Mouse (Mus musculus) heart, embryonic 10.5 days (tissue): ENCODE results near the gene Ms4a18. TPM values are rescaled to one million over a fixed set of nuclear protein-coding genes. Genes with fewer than 3 reads are reported as not detected.

Experiments
- DNase-seq: peaks from one replicate; pipeline ENCODE4 v3.0.0-alpha.2; 2017; ENCODE audit warnings: low spot score
- H3K27ac ChIP-seq: fragments of 300-500 bp; sonication (generic); 2 replicates; pipeline ENCODE4 v1.5.1; 2016; ENCODE audit warnings: mild to moderate bottlenecking
- H3K27me3 ChIP-seq: fragments of 300-500 bp; sonication (generic); 2 replicates; pipeline ENCODE4 v1.6.1; 2016; ENCODE audit warnings: mild to moderate bottlenecking; ENCODE audit not compliant: poor library complexity, insufficient read depth, severe bottlenecking
- H3K36me3 ChIP-seq: fragments of 300-500 bp; sonication (generic); 2 replicates; pipeline ENCODE4 v1.6.1; 2016; ENCODE audit warnings: mild to moderate bottlenecking, moderate library complexity
- H3K4me1 ChIP-seq: fragments of 300-500 bp; sonication (generic); 2 replicates; pipeline ENCODE4 v1.6.1; 2016; ENCODE audit warnings: mild to moderate bottlenecking
- H3K4me3 ChIP-seq: fragments of 300-500 bp; sonication (generic); 2 replicates; pipeline ENCODE4 v1.5.1; 2016; ENCODE audit warnings: mild to moderate bottlenecking, moderate library complexity
- H3K9me3 ChIP-seq: fragments of 300-500 bp; sonication (generic); 2 replicates; pipeline ENCODE4 v1.6.1; 2016; ENCODE audit warnings: mild to moderate bottlenecking, moderate library complexity
- WGBS: fragments of 180-500 bp; shearing (Covaris S2); methylation state at CpG from one replicate; pipeline ENCODE4 v1.1.7; 2016; 5-methylcytosine and 5-hydroxymethylcytosine counted together
- polyA plus RNA-seq: library from polyadenylated mRNA; unstranded; fragments of >200 nt; fragmentation: Nextera tagmentation; extraction: Ambion mirVana; gene quantifications from 2 replicates; pipeline ENCODE4 v1.2.1, GENCODE M21; 2016

Gene Ms4a18
- polyA plus RNA-seq, 1 experiment from 2014 or later: not detected

DNA sequence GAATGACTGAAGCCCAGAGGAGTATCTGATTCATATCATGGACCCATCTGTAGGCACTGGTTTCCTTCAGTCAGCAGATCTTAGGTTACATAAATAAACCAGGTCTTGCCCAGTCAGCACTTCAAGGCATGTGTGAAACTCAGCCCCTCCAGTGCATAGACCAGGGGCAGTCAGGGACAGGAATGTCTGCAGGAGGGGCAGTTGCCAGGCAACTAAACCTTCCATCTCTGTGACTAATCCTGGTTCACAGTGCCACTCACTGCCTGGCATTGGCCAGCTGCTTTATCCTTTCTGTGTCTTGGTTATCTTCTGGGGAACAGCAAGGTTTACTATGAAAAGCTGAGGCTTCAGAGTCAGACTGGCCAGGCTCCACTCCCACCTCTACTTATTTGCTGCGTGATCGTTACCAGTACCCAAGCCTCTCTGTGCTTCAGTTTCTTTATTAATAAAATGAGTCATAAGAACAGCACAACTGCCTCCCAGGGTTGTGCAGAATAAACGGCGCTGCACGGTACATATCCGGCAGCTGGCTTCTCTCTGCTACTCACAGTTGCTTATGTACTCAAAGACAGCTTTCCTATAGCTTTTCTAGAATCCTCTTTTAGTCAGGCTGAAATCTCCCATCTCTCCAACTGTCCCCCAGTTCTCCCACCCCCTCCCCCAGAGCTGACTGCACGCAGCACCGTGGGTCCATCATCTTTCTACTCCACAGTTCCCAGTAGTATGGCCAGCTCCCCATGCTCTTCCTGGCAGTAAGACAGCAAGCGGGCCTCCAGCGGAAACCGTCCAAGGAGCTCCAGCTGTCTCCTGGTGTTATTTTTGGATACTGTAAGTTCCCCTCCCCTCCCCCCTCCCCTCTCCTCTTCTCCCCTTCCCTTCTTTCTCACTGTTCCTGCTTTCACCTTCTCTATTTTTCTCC is 65.6 kb downstream of the Ms4a18 start:
- peaks cover 42% of the 10 kb centered on the region for H3K4me1 ChIP-seq
- 39% methylated on average over 11 of the region's 11 CpGs for WGBS
- H3K27ac ChIP-seq: peak overlapping the region; percentile 72

DNA sequence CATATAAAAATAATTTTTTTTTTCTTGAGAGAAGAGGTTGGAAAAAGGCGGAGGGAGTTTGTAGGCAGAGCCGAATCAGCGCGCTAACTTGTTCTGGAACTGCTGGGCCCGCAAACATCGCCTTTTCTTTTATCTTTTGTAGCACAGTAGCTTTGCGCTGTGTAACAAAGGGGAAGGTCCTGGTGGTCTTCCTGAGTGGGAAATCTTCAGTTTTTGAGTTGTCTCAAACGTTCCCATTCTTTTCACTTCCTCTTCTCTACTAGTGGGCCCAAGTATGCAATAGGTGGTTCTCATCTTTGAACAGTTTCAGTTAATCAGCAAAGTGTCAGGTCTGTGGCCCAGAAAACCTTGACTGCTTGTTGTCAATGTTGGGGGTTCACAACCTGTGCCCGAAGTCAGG is 68.3 kb downstream of the Ms4a18 start:
- 32% methylated on average over 9 of the region's 9 CpGs for WGBS
- H3K27me3 ChIP-seq: no peaks in the 10 kb centered on the region
- no peaks in the 10 kb centered on the region for H3K9me3 ChIP-seq
- H3K4me3 ChIP-seq: peak overlapping the region; percentile 81
- no peak for DNase-seq
- H3K36me3 ChIP-seq: peaks cover 21% of the 10 kb centered on the region
- H3K27ac ChIP-seq: peak overlapping the region; percentile 84
- peaks cover 51% of the 10 kb centered on the region for H3K4me1 ChIP-seq

More for the DNA sequence above, 65.6 kb downstream of the Ms4a18 start:
- Histone ChIP-seq H3K4me3 (0 out of 2 replicates have a peak overlapping the region, but pooled peaks have one; percentile 13), H3K9me3 (no peaks in the 10 kb centered on the region), H3K27me3 (peaks cover 9% of the 10 kb centered on the region; the same call in 1 of the 2 replicates), H3K36me3 (no peaks in the 10 kb centered on the region)
- no peak for DNase-seq

DNA sequence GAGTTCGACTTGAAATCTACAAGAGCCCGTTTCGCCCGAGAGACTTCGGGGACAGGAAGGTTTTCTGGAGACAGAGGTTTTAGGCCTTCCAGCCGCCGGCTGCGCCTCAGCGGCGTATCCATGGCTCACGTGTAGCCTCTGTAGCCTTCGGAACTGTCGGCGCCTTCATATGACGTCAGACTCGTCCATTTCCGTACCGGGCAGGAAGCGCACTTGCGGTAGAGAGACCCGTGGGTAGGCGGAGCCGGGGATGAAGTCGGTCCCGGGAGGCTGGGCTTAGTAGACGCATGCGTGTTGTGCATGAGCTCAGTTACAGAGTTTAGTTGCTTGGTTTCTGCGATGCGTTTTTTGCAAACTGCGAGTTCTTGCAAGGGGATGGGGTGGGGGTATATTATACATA is 68.7 kb downstream of the Ms4a18 start, which contains the start of gene Ccdc86:
Gene Ccdc86 (minus strand): TSS at position 155 of the 400 bp plus-strand sequence.
- Histone ChIP-seq H3K4me3 (peak within 1 kb of the TSS; percentile 81), H3K27ac (peak within 1 kb of the TSS; percentile 85), H3K36me3 (peaks cover 25% of the 10 kb centered on the region), H3K27me3 (no peaks in the 10 kb centered on the region), H3K4me1 (peaks cover 51% of the 10 kb centered on the region), H3K9me3 (no peaks in the 10 kb centered on the region)
- DNase-seq: peak; percentile 99
- WGBS: 0% methylated on average over 30 of the region's 30 CpGs

DNA sequence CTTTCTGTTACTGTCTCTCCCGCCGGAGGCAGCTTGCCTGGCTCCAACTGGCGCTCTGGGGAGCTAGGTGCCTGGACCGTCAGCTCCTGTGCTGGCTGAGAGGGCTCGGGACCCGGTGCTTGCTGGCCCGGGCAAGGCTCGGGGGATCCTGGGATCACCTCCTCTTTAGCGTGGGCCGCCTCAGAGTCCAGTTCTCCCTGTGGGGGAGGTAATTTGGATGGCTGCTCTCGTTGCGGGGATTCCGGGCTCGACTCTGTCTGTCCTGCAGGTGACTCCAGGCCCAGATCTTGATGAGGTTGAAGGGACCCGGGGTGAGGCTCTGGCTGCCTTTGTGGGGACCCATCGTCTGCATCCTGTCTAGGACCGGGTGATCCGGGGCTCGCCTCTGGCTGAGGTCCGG is 69.4 kb downstream of the Ms4a18 start:
- no peaks in the 10 kb centered on the region for H3K27me3 ChIP-seq
- no peak for DNase-seq
- no peaks in the 10 kb centered on the region for H3K9me3 ChIP-seq
- H3K4me1 ChIP-seq: peaks cover 51% of the 10 kb centered on the region
- WGBS: 1% methylated on average over 20 of the region's 20 CpGs
- H3K27ac ChIP-seq: peak overlapping the region; percentile 85
- peaks cover 32% of the 10 kb centered on the region for H3K36me3 ChIP-seq
- H3K4me3 ChIP-seq: peak overlapping the region; percentile 81

DNA sequence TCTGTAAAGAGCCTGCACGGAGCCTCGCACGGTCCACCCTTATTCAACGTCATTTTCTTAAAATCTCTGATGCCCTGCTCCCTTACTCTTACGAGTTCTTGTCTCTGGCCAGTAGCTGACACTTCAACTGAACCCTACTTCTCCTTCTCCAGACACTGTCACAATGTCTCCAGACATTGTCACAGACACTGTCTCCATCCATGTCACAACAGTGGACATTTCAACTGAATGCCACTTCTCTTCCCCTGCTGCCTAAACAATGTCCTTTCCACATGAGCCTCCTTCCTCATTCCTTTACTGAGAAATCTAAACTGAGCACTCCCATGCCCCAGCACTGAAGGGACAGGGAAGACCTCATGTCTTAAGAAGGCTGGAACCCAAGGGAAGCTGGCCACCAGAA is 70.6 kb downstream of the Ms4a18 start:
- Histone ChIP-seq H3K9me3 (no peaks in the 10 kb centered on the region), H3K27me3 (no peaks in the 10 kb centered on the region), H3K4me3 (peak overlapping the region; percentile 81), H3K27ac (no peak overlapping the region), H3K4me1 (peaks cover 42% of the 10 kb centered on the region), H3K36me3 (peaks cover 44% of the 10 kb centered on the region)
- WGBS: 95% methylated on average over 5 of the region's 5 CpGs
- no peak for DNase-seq

Other genes with a start within 250 kb of the Ms4a18 start
- gene Cd6, start 188.0 kb downstream of the Ms4a18 start, polyA plus RNA-seq: 0.06 TPM in 1 of 2 replicates, not detected in the other
- 0.16 and 0.22 TPM in 2 replicates for gene Slc15a3, start 178.3 kb downstream of the Ms4a18 start, polyA plus RNA-seq
- 63.8 and 77.5 TPM in 2 replicates for gene Tmem132a, start 148.1 kb downstream of the Ms4a18 start, polyA plus RNA-seq
- 67.8 and 68.2 TPM in 2 replicates for gene Tmem109, start 136.0 kb downstream of the Ms4a18 start, polyA plus RNA-seq
- gene Prpf19, start 122.8 kb downstream of the Ms4a18 start, polyA plus RNA-seq: 21.3 and 48.5 TPM in 2 replicates
- gene Zp1, start 97.4 kb downstream of the Ms4a18 start, polyA plus RNA-seq: not detected in 2 replicates
- 0.19 and 0.30 TPM in 2 replicates for gene Ptgdr2, start 80.9 kb downstream of the Ms4a18 start, polyA plus RNA-seq
- 27.2 and 39.6 TPM in 2 replicates for gene Ccdc86, start 68.8 kb downstream of the Ms4a18 start, polyA plus RNA-seq
- gene Ms4a10, start 43.4 kb downstream of the Ms4a18 start, polyA plus RNA-seq: 0.20 TPM in 1 of 2 replicates, not detected in the other
- not detected in 2 replicates for gene Ms4a15, start 24.8 kb downstream of the Ms4a18 start, polyA plus RNA-seq
- not detected in 2 replicates for gene Ms4a8a, start 63.1 kb upstream of the Ms4a18 start, polyA plus RNA-seq
- not detected in 2 replicates for gene 1700017D01Rik, start 112.8 kb upstream of the Ms4a18 start, polyA plus RNA-seq
- gene 1700025F22Rik, start 147.3 kb upstream of the Ms4a18 start, polyA plus RNA-seq: not detected in 2 replicates
- not detected in 2 replicates for gene Ms4a13, start 178.7 kb upstream of the Ms4a18 start, polyA plus RNA-seq
- not detected in 2 replicates for gene Ms4a12, start 214.4 kb upstream of the Ms4a18 start, polyA plus RNA-seq
- gene Ms4a1, start 248.2 kb upstream of the Ms4a18 start, polyA plus RNA-seq: not detected in 2 replicates